Mouse (Mus musculus): ENCODE results near the gene Tceal7.

Tceal7 gene

DNA sequence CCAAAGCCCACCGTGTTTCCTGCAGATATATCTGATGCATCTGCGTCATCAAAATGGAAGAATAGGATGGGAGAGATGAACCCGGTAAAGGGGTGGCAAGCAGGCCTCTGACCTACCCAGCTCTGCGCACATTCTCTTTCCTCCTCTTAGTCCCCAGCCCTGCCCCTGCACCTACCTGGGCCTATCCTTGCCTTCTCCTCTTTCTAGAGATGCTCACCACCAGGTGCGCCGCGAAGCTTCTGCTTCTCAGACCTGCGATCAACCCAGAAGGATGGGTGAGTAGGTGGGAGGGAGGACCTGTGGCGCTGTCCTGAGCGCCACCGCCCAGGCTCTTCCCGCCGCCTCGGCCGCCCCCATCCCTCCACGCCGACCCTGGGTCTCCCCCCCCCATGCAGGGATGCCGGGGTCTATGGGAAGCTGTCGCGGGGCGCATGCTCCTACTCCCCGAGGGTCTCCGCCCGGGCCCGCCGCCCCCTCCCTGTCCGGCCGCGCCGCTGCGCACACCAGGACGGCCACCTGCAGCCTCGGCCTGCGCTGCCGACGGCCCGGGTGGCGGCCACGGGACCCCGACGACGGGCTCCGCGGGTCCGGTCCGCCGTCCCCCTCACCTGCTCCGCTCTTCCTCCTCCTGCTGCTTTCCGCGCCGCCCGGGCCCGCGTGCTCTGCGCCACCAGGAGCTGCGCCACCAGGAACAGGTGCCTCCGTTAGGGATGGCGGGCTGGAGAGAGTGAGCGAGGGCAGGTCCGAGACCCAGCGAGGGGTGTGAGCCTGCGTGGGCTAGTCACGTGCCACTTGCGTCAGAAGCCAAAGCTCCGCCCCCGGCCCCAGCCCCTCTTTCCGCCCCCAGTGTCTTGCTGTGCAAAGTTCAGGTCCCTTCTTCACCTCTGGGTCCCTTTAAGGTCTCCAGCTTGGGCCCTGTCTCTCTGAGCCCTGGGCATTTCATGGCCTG is at the start of gene Tceal7, which contains the start of gene Bex1:
Gene Tceal7 (plus strand): TSS at position 51 of the 949 bp plus-strand sequence.
Gene Bex1 (minus strand): TSS at position 785 of the 949 bp plus-strand sequence.
- peak; percentile 7 for DNase-seq

DNA sequence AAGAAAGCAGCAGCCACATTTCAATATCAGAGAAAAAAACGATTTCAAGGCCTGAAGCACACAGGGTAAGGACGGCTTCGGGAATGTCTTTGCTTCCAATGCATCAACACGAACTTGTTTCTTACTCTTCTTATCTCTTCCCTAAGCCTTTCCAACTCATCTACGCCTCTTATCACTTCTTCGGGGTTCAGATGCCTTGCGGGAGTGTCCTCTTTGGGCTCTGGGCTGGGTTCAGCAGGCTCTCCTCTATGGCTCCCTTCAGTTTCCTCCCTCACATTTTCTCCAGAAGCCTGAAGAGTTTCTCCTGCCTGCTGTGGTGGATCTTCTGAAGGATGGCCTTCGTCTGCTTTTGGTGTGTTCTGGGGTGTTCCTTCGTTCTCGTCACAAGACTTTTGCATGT is 44.0 kb upstream of the Tceal7 start:
- DNase-seq: no peak

DNA sequence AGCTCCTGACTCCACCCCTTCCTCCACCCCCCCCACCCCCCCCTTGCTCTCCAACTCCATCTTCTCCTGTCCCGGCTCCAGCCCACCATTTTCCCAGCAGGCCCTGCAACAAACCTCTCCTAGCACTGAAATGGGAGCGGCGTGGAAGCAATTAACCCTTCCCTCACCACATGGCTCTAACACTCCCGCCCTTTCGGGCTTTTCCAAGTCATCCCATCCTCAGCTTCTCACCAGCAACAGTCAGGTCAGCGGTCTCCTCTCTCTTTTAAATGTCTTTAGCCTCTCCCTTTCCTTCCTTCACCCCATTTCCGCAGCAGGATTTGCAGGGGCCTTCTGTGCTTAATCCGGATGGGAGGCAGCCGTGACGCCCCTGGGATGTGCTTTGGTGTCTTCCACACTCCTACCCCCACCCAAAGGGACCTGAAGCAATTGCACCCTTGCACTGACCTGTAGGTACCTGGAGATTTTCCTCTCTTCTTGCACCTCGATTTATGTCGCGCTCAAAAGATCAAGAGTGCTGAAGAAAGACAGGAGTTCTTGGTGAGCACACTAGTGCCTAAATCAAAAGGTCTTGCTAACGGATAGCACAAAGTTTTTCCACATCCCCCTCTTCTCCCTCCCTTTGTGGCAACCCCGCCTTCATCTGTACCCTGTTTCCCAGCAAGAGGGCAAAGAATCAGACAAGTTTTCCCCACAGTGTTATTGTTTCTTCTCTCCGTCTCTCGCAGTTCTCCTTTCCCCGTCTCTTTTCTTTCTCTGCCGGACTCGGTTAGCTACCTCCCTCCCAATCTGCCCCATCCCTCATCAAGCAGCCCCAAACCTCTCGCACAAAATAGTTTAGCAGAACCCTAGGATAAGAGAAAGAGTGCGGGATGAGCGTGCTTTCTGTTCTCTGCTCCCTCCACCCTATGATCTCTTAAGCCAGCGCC is 43.1 kb upstream of the Tceal7 start:
- DNase-seq: peak; percentile 47

DNA sequence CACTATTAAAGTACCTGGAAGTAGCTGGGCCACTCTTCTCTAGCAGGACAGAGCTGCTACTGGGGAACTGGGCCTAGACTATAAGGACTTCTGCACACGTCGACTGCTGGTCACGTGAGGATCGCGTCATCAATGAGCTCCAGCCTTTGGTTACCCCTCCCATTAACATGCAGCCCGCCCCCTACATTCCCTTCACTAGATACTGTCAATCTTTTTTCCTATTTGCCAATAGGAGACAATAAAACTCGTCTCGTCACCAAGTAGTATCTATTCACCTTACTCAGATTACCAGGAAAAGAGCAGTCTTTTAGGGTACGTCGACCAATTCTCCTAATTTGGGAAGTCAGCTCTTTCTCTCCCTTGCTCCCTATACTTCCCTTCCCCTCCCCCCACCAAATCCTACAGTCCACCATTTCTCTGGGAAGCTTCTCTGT is 42.4 kb upstream of the Tceal7 start, which contains the start of gene Tceal8:
Gene Tceal8 (minus strand): TSS at position 225 of the 434 bp plus-strand sequence.
- peak; percentile 62 for DNase-seq

DNA sequence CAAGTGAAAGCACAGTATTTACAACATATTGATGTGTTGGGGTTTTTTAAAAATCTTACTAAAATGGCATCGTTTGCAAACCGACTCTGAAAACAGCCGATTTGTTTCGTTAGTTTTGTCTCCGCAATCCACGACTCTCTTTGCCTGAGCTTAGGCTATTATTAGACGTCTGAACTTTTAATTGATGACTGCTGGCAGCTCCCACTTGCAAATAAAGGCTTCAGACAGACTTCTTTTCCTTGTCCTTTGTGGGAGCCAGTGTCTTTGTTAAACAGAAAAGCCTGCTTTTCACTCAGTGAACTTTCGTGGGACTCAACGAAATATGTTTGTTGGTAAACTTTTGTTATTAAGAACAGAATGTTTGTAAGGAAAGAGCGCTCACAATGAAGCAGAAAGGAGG is 41.8 kb upstream of the Tceal7 start:
- no peak for DNase-seq

DNA sequence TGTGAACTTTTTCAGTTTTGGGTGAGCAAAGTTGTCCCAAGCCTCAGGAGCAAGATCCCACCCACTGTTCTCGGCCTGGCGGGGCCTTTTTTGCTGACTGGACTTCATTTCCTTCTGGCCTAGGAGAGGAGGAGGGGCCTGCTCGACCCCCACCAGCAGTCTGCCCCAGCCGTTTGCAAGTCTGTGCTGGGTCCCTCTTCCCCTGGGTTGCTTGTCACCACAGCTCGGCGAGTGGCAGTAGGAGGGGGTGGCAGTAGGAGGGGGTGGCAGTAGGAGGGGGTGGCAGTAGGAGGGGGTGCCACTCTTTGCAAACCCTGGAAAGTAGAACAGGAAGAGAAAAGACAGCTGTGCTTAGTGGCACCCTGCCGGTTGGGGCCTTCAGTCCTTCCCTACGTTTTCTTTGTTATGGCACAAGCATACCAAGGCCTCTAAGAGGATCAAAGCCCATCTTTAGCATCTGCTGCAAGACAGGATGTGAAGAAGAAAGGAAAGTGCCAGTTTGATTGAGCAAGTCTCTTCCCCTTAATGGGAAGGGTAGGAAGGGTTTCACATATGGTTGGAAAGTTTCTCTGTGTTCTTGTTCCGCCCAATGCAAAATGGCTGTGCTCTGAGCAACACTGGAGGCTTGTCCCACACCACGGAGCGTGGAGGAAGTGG is 33.6 kb upstream of the Tceal7 start:
- no peak for DNase-seq

DNA sequence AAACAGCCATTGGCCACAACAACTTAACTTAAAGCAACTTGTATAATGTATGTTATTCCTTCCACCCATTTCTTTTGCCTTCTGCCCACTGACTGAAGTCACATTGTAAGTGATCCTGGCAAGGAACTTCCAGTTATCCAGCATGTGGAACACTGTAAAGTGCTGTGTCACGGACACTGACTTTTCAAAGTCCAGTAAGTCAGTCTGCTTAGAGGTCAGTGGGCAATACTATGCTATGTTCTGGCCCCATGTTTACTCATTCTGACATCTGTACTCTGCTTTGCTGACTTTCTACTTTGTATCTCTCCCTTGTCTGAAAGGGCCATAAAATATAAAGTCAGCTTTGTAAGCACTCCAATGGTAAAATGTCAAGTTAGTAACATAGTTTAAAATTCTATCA is 31.5 kb upstream of the Tceal7 start:
- no peak for DNase-seq

DNA sequence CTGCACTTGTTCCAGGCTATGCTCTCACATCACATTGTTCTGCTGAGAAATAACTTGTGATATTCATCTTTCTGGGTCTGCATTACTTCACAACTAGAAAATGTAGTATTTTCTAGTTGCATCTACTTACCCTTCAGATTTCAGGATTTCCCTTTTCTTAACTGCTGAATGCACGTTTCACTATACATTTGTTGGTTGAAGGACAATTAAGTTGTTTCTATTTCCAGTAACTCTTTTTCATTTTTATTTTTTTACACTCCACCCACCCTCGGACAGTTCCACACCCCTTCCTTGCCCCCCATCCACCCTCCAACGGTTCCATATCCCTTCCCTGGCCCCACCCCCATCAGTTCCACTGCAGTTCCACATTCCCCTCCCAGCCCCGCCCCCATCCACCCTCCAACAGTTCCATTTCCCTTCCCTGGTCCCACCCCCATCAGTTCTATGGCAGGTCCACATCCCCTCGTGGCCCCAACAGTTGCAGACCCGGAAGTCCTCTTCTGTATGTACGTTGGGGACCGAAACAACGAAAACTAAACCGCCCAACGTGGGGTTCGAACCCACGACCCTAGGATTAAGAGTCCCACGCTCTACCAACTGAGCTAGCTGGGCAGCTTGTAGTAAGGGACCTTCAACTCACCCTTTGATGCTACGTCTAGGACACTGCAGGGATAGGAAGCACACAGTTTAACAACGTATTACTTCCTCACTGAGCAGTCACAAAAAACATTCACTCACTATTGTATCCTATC is 19.2 kb upstream of the Tceal7 start:
- DNase-seq: no peak

DNA sequence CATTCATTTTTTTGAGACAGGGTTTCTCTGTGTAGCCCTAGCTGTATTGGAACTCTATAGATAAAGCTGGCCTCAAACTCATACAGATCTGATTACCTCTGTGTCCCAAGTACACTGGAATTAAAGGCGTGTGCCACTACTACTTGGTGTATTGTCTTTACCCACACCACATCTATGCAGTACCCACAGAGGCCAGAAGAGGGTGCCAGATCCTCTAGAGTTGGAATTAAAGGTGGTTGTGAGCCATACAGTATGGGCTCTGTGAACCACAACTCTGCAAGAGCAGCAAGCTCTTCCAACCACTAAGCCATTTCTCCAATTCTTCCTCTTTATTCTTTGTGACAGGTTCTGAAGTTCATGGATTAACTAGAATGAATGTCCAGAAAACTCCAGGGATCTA is 17.7 kb upstream of the Tceal7 start:
- DNase-seq: peak; percentile 11

DNA sequence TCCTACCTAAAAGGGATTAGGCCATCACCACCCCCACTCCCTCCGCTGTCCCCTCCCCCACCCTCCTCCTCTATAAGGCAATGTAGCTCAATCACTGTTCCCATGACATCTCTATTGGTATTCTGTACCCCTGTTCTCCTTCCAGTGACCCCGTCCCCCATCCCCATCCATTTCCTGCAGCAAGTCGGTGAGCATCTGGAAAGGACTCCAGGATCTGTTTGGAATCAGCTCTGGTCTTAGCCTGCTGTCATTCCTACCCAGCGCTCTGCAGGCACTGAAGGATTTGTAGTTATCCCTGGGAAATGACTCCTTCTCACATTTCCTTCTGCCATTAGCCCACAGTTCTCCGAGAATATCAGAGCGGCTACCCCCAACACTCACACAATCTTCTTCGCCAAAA is 11.3 kb upstream of the Tceal7 start:
- DNase-seq: peak; percentile 2

DNA sequence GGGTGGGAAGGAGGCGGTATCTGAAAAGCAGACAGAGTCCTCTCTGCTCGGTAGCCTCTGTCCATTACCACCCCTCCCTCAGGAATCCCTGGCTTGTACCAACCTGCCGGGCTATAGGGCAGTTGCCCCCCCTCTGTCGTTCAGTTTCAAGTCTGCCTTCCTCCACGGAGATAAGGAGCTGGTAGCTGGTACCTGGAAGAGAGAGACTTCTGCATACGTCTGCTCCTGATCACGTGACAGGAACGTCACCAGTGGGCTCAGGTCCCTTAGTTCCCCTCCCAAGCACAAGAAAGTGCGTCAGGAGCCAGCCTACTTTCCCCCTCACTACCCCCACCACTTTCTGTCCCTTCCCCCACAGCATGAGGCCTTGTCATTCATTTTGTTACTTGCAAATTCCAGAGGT is 10.9 kb upstream of the Tceal7 start, which contains the start of gene Tceal5:
Gene Tceal5 (minus strand): TSS at position 213 of the 403 bp plus-strand sequence.
- DNase-seq: peak; percentile 55

DNA sequence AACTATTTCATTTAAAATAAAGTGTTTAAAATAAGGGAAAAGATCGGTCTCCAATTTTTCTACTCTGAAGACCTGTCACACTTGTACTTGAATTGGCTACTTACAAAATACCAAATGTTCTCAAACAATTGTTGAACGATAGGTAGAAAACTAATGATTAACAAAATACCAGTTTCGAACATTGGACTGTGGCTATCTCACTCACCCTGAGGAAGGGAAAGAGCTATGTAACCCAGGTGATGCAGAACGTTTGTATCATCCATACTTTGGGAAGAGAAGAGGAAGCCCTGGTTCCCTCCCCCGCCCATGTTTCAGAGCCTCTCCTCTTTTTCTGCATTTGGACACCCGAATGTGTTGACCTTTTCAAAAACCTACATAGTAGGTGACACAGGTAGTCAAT is 10.2 kb upstream of the Tceal7 start:
- DNase-seq: no peak

DNA sequence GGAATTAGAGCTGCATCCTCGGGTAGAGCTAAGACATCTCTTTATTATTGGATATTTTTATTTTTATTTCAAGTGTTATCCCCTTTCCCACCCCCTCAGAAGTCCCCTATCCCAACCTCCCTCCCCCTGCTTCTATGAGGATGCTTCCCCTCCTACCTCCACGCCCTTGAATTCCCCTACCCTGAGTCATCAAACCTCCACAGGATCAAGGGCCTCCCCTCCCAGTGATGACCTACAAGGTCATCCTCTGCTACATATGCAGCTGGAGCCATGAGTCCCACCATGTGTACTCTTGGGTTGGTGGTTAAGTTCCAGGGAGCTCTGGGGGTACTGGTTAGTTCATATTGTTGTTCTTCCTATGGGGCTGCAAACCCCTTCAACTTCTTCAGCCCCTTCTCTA is 1.2 kb upstream of the Tceal7 start:
- no peak for DNase-seq

DNA sequence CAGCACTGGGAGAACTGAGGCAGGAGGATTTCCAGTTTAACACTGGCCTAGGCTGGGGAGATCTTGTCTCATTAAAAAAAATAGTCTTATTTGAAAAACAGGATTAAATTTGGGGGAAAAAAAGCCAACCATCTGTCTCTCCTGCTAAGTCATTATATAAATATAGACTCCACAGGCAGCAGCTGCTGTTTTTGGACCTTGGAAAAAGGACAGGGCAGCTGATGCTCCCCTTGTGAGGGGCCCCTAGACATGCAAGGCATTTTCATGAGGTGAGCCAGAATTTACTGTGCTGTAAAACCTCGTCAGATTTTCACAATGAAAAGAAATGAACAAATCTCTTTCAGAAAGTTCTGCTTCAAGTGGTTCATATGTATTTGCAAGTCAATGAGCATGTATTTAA is 1.7 kb downstream of the Tceal7 start:
- DNase-seq: no peak

DNA sequence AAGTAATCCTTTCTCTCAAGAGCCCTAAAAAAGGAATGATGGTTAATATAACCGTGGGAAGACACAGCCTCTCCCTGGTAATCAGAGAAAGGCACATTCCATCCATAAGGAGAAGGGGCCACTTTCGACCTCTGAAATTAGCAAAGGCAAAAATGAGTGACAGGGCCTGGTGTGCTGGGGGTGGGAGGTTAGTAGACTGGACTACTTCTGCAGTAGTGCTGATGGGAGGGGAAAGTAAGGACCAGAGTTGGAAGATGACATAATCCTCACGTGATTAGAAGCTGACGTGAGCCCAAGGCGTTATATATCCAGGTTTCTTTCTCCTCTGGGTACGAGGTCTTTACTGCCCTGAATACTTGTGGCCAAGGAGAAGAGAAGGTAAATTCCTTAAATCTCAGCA is 9.1 kb downstream of the Tceal7 start:
- no peak for DNase-seq

DNA sequence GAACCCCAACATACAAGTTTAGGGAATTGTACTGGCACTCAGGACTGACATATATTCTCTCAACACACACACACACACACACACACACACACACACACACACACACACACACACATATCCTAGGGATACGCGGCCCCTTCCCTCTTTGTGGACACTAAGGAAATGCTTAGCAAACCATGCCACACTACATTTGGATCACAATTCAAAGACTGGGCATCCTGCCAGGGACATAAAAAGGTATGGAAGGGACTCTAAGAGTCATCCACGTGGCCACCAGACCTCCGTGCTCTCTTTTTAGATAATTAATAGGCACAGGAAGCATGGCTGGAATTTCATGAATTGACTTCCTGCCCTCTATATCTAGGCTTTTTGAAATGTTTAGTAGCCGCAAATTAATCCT is 13.2 kb downstream of the Tceal7 start:
- DNase-seq: no peak

DNA sequence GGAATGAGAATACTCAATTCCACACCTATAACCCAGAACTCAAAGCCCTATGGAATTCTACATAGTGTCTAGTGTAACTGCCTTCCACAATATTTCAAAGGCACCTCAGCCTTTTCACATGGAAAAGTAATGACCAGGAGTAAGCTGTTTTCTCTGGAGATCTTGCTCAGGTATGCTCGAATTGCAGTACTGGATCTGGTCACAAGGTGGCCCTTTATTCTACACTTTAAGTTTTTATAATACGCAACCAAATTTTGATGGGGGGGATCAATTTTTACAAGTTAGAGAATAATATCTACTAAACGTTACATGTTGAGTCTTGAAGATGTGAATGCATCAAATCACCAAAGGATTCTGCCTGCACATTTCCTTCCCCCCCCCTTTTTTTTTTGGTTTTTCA is 23.5 kb downstream of the Tceal7 start:
- peak; percentile 65 for DNase-seq

DNA sequence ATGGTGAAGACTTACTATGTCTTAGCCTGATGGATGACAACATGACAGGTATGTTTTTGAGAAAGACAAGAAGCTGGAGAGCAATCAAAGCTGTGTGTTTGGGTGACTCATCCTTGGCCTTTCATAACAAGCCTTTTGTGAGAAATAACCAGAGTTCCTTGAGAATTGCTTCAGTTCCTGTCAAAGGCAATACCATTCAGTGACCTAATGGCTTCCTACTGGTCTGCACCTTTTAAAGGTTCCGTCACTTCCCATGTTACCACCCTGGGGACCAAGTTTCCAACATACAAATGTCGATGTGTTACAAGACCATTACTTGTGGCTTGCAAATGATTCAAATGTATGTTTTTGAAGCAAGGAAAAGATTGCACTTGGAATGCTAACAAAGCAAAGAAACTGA is 28.6 kb downstream of the Tceal7 start:
- no peak for DNase-seq

DNA sequence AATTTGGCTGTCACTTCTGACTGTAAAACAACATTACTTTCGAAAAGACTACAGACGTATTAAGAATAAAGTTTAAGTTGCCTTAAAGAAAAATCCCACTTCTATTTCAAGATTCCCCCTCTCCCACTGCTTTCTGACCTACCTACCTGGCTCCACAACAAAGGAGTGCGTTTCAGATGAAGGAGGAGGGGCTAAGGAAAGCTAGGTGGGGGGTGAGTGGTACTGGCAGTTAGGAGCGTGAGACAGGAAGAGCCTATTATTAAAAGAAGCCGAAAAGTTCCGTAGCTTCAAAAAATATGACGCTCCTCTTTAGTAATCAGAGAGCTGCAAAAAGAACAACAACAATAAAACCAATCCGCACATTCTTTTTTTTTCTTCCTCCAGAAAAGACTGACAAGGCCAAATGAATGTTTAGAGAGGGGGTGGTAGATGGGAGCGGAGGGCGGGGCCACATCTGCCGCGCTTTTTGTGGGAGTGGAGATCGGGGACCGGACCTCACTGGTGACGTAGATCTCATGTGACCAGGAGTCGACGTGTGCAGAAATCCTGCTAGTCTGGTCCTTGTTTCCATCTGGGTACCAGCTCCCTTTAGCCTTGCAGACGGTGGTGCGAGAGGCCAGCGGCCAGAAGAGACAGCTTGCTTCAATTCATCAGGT is 30.1 kb downstream of the Tceal7 start, which contains the start of gene Tceal9:
Gene Tceal9 (plus strand): TSS at position 506 of the 656 bp plus-strand sequence.
- DNase-seq: peak; percentile 45

DNA sequence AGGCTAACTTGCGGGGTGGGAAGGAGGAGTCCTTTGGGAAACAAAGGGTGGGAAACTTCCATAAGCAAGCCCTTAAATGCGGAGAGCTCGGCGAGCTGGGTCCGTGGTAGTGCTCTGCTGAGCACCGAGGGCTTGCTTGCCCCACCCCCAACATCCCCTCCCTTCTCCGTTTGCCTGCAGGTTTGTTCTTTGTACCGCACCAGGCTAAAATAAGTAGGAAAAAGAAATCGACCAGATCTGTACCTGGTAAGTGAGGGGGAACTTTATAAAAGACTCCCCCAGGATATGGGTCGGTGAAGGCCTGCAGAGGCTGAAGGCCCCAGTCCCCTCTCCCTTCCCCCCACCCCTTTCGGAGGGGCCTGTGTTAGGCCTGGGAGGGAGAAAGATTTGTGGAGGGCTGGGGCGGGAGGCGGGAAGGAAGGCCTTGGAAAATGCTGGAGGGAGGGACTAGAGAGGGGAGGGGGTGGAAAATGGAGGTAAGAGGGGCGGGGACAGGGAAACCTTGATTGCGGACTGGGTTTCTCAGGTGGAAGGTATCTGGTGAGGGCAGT is 31.0 kb downstream of the Tceal7 start:
- peak; percentile 25 for DNase-seq

DNA sequence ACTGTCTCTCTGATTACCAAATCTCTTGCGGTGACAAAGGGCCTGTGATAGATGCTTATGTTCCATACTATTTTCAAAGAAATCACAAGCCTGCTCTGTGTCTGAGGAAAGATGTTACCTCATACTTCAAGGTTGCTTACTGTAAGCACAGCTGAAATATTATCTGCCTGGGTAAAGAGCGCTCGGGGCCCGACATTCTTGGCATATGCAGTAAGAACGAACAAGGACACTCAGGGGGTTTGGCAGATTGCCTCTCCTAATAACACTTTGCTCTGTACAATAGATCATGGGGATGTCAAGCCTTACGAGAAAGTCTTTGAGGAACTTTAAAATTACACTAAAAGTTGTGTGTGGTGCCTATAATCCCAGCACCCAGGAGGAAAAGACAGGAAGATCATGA is 34.2 kb downstream of the Tceal7 start:
- DNase-seq: no peak
